Mouse (Mus musculus): ENCODE measurements around the gene Hormad1.

DNA sequence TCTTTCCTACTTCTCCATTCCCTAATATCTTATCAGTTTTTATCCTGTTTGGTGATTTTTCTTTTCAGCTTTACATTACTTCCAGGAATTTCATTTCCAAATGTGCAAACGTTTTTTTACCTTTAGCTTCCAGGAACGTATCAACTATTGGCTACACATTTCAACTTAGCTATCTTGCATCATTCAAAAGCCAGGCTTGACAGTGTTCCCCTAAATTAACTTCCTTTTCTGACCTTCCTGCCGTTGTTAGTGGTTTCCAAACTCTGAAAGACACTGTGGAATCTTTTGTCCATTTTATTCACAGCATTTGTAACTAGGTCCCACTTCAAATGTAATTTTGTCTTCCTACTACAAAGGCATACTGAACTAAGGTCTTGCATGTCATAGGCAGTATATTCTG lies 49.7 kb downstream of the Hormad1 start:
- TF ChIP-seq EP300 (IDR thresholded peaks at IDR 0.05; ENCODE audit: low read depth) (no peak), CTCF (IDR thresholded peaks at IDR 0.05; ENCODE audit: low read depth) (no peak)

Data from liver, postnatal 0 days (tissue).